Mouse (Mus musculus) kidney, adult 9 months (tissue): ENCODE data around the gene Slc4a4.

Experiments used
- DNase-seq: peaks from one replicate; pipeline ENCODE4 v3.0.0; 2022

Slc4a4 gene

GRCm38 (mm10) chr5:88917630-88918029 is 31.0 kb downstream of the Slc4a4 start:
- no peak for DNase-seq

- DNase-seq, result no peak
These were observed 31.9 kb downstream of the Slc4a4 start for GRCm38 (mm10) chr5:88918538-88918937.

- DNase-seq, result no peak
These were observed 39.0 kb downstream of the Slc4a4 start for GRCm38 (mm10) chr5:88925576-88925975.

- peak; percentile 64 for DNase-seq
These were observed 41.7 kb downstream of the Slc4a4 start for GRCm38 (mm10) chr5:88928201-88928916.

GRCm38 (mm10) chr5:88929392-88930094 is 42.9 kb downstream of the Slc4a4 start:
- DNase-seq, result peak; percentile 97

- DNase-seq, result no peak
These were observed 43.5 kb downstream of the Slc4a4 start for GRCm38 (mm10) chr5:88930129-88930528.

GRCm38 (mm10) chr5:88930611-88931010 is 44.0 kb downstream of the Slc4a4 start:
- DNase-seq, result peak; percentile 34

- DNase-seq, result peak; percentile 69
These were observed 44.6 kb downstream of the Slc4a4 start for GRCm38 (mm10) chr5:88931176-88931575.

GRCm38 (mm10) chr5:88933454-88933853 is 46.8 kb downstream of the Slc4a4 start:
- no peak for DNase-seq

GRCm38 (mm10) chr5:88933946-88934345 is 47.3 kb downstream of the Slc4a4 start:
- no peak for DNase-seq

GRCm38 (mm10) chr5:88938208-88938607 is 51.6 kb downstream of the Slc4a4 start:
- DNase-seq, result no peak

- no peak for DNase-seq
These were observed 52.5 kb downstream of the Slc4a4 start for GRCm38 (mm10) chr5:88939151-88939550.

GRCm38 (mm10) chr5:88939782-88940181 is 53.2 kb downstream of the Slc4a4 start:
- no peak for DNase-seq

- DNase-seq, result no peak
These were observed 55.3 kb downstream of the Slc4a4 start for GRCm38 (mm10) chr5:88941905-88942304.

GRCm38 (mm10) chr5:88945661-88946339 is 59.2 kb downstream of the Slc4a4 start:
- DNase-seq, result no peak

- no peak for DNase-seq
These were observed 63.7 kb downstream of the Slc4a4 start for GRCm38 (mm10) chr5:88950337-88950736.

GRCm38 (mm10) chr5:88952757-88953577 is 66.3 kb downstream of the Slc4a4 start:
- DNase-seq, result no peak

GRCm38 (mm10) chr5:88957735-88958134 is 71.1 kb downstream of the Slc4a4 start:
- no peak for DNase-seq

- DNase-seq, result no peak
These were observed 72.3 kb downstream of the Slc4a4 start for GRCm38 (mm10) chr5:88958966-88959365.

GRCm38 (mm10) chr5:88959412-88959811 is 72.8 kb downstream of the Slc4a4 start:
- no peak for DNase-seq

- peak; percentile 44 for DNase-seq
These were observed 73.9 kb downstream of the Slc4a4 start for GRCm38 (mm10) chr5:88960342-88961105.

- DNase-seq, result peak; percentile 90
These were observed 74.7 kb downstream of the Slc4a4 start for GRCm38 (mm10) chr5:88961351-88961761.
